Mouse (Mus musculus) testis, adult 2 months (tissue): ENCODE results near the gene Mrpl54.
"Not testable (repeated sequence)": the region's sequence is repeated elsewhere in the genome, so short reads cannot be mapped to it uniquely, and the experiment has no call there.

Source experiments
- CTCF ChIP-seq: fragments of 200-500 bp; IDR thresholded peaks from 2 replicates; pipeline ENCODE4 v1.5.1; 2012; ENCODE audit warnings: low read depth, mild to moderate bottlenecking, inconsistent platforms, low read length, moderate library complexity; ENCODE audit not compliant: control insufficient read depth, insufficient read depth, insufficient replicate concordance
- POLR2A ChIP-seq: fragments of 200-500 bp; IDR thresholded peaks from 2 replicates; pipeline ENCODE4 v1.6.1; 2012; ENCODE audit warnings: low read depth, mild to moderate bottlenecking, inconsistent platforms, low read length, moderate library complexity; ENCODE audit not compliant: control insufficient read depth

- TF ChIP-seq POLR2A, CTCF: not testable (repeated sequence)
Observed at GRCm38 (mm10) chr10:81223731-81224130, 43.0 kb downstream of the Mrpl54 start.
